In genomic region chr2:33826777-33827176, GRCm38 (mm10) we compare ENCODE assay signal across 20 mouse cellular contexts.
DNase-seq lines count a peak whose midpoint lies in the region; ATAC-seq and TF ChIP-seq lines count a peak whose summit lies in the region.
"Had no signal": no experiment of that assay in that cellular context is flagged by ENCODE, and none has a peak within 500 bp of the region (broad histone marks: within the 10 kb centered on the region; RNA-seq: fewer than 3 reads in every experiment).

No protein-coding gene starts in this region.

- no peak for TF ChIP-seq CTCF in liver, postnatal 0 days (IDR thresholded peaks at IDR 0.05; ENCODE audit: low read depth)

- ATAC-seq in liver, embryonic 13.5 days (ENCODE audit: low read depth) = no peak
- ATAC-seq in liver, postnatal 0 days = no peak
- peak; percentile 38; the same call in 1 of the 2 replicates for ATAC-seq in megakaryocyte, adult 5-6 weeks (ENCODE audit: poor library complexity, severe bottlenecking)
- ATAC-seq: inflammation-experienced regulatory T-cells, adult 6 months had no signal

- H3K9ac ChIP-seq in liver, embryonic 13.5 days = 0 out of 2 replicates have a peak overlapping the region, but pooled peaks have one; percentile 26
- no peak overlapping the region for H3K9ac ChIP-seq in liver, postnatal 0 days (replicated peaks)
- H3K9ac ChIP-seq: forebrain, embryonic 12.5 days; heart, embryonic 13.5 days; hindbrain, embryonic 12.5 days; limb, embryonic 12.5 days had no signal

- intact Hi-C loops in heart, postnatal 14 days (cut with DNase I) = loop anchor here (10.0 kb wide), 3 partner anchors 218 to 808 kb away; no protein-coding TSS in a partner anchor

- peak overlapping the region; percentile 40 for H3K27ac ChIP-seq in liver, embryonic 13.5 days
- no peak overlapping the region for H3K27ac ChIP-seq in liver, postnatal 0 days (ENCODE audit: low read depth)
- H3K27ac ChIP-seq: forebrain, embryonic 12.5 days; heart, embryonic 13.5 days; hindbrain, embryonic 12.5 days; limb, embryonic 12.5 days had no signal

- TF ChIP-seq EP300 in liver, postnatal 0 days (IDR thresholded peaks at IDR 0.05; ENCODE audit: low read depth) = no peak

- H3K9me3 ChIP-seq in liver, embryonic 13.5 days (replicated peaks) = no peaks in the 10 kb centered on the region
- no peaks in the 10 kb centered on the region for H3K9me3 ChIP-seq in liver, postnatal 0 days (ENCODE audit: low read length)
- H3K9me3 ChIP-seq: forebrain, embryonic 12.5 days; heart, embryonic 13.5 days; hindbrain, embryonic 12.5 days; limb, embryonic 12.5 days; megakaryocyte, embryonic 14.5 days had no signal

- peaks cover 49% of the 10 kb centered on the region for H3K36me3 ChIP-seq in liver, embryonic 13.5 days
- H3K36me3 ChIP-seq in liver, postnatal 0 days (replicated peaks; ENCODE audit: insufficient read depth, low read length) = peaks cover 27% of the 10 kb centered on the region; the same call in 1 of the 2 replicates

- no peaks in the 10 kb centered on the region for H3K27me3 ChIP-seq in liver, embryonic 13.5 days
- H3K27me3 ChIP-seq in liver, postnatal 0 days (ENCODE audit: insufficient read depth, low read length) = no peaks in the 10 kb centered on the region
- H3K27me3 ChIP-seq: forebrain, embryonic 12.5 days; hindbrain, embryonic 12.5 days; limb, embryonic 12.5 days; megakaryocyte, embryonic 14.5 days had no signal

- H3K4me2 ChIP-seq in liver, embryonic 13.5 days = no peak overlapping the region
- H3K4me2 ChIP-seq in liver, postnatal 0 days (ENCODE audit: low read depth, low read length) = no peak overlapping the region
- H3K4me2 ChIP-seq: forebrain, embryonic 12.5 days; heart, embryonic 13.5 days; hindbrain, embryonic 12.5 days; limb, embryonic 12.5 days had no signal

- peaks cover 42% of the 10 kb centered on the region for H3K4me1 ChIP-seq in liver, embryonic 13.5 days (replicated peaks)
- no peaks in the 10 kb centered on the region for H3K4me1 ChIP-seq in liver, postnatal 0 days (ENCODE audit: insufficient read depth)

- peak; percentile 7 for DNase-seq in kidney, adult 11 months
- DNase-seq in kidney, postnatal 4 days = no peak
- DNase-seq in liver, embryonic 13.5 days = no peak
- no peak for DNase-seq in liver, postnatal 0 days
- peak; percentile 17 to 26 for DNase-seq in heart, postnatal 14 days
- no peak for DNase-seq in urinary bladder, postnatal 36 days (ENCODE audit: low spot score in 2 of 2)
- DNase-seq: adrenal gland, adult 2 months; cerebellum, adult 9-10 months; gastrocnemius, postnatal 10 days; lung, postnatal 14 days; midbrain, embryonic 14.5 days; thymus, postnatal 4 days had no signal

- H3K4me3 ChIP-seq in liver, embryonic 13.5 days (replicated peaks) = no peak overlapping the region
- no peak overlapping the region for H3K4me3 ChIP-seq in liver, postnatal 0 days (ENCODE audit: low read depth, low read length)
- H3K4me3 ChIP-seq: forebrain, embryonic 12.5 days; heart, embryonic 13.5 days; hindbrain, embryonic 12.5 days; limb, embryonic 12.5 days; myocyte had no signal

- 75% methylated on average over 6 of the region's 6 CpGs for WGBS in liver, embryonic 13.5 days (ENCODE audit: insufficient replicate concordance)
- WGBS in liver, postnatal 0 days (ENCODE audit: insufficient replicate concordance) = 87% methylated on average over 6 of the region's 6 CpGs

Comparison
In these comparisons a context has a peak if more than half of its experiments do, and no peak if none do; other contexts are left out.
1. DNase-seq: peak in kidney, adult 11 months (single experiment) and heart, postnatal 14 days (2 of 2); none in kidney, postnatal 4 days (0 of 2), liver, embryonic 13.5 days (single experiment), liver, postnatal 0 days (single experiment) and urinary bladder, postnatal 36 days (0 of 2).